Mouse (Mus musculus) forebrain, embryonic 16.5 days (tissue): ENCODE data around the gene Adcy6. TPM values are rescaled to one million over a fixed set of nuclear protein-coding genes. Genes with fewer than 3 reads are reported as not detected.
A peak's percentile ranks its signal among the peaks of the same experiment; 100 is the strongest.
"Not testable (repeated sequence)": the region's sequence is repeated elsewhere in the genome, so short reads cannot be mapped to it uniquely, and the experiment has no call there.

ENCODE experiments used
- ATAC-seq: fragments of 200-750 bp; cut with Nextera tagmentation; 2 replicates; pipeline ENCODE4 v1.8.0; 2017; ENCODE audit warnings: mild to moderate bottlenecking, moderate library complexity
- H3K27ac ChIP-seq: fragments of 300-500 bp; sonication (generic); 2 replicates; pipeline ENCODE4 v1.5.1; 2014; ENCODE audit warnings: low read length, control low read depth
- H3K27me3 ChIP-seq: fragments of 300-500 bp; sonication (generic); replicated peaks from 2 replicates; pipeline ENCODE4 v1.6.1; 2014; ENCODE audit warnings: low read length; ENCODE audit not compliant: control insufficient read depth, insufficient read depth
- H3K36me3 ChIP-seq: fragments of 300-500 bp; sonication (generic); 2 replicates; pipeline ENCODE4 v1.6.1; 2014; ENCODE audit not compliant: control insufficient read depth, insufficient read depth
- H3K4me1 ChIP-seq: fragments of 300-500 bp; sonication (generic); replicated peaks from 2 replicates; pipeline ENCODE4 v1.6.1; 2014; ENCODE audit warnings: low read length; ENCODE audit not compliant: control insufficient read depth, insufficient read depth
- H3K4me2 ChIP-seq: fragments of 300-500 bp; sonication (generic); 2 replicates; pipeline ENCODE4 v1.6.1; 2014; ENCODE audit warnings: mild to moderate bottlenecking, low read length, control low read depth
- H3K4me3 ChIP-seq: fragments of 300-500 bp; sonication (generic); replicated peaks from 2 replicates; pipeline ENCODE4 v1.5.1; 2014; ENCODE audit warnings: mild to moderate bottlenecking, low read length, control low read depth
- H3K9ac ChIP-seq: fragments of 300-500 bp; sonication (generic); replicated peaks from 2 replicates; pipeline ENCODE4 v1.6.1; 2014; ENCODE audit warnings: low read depth, low read length, control low read depth
- H3K9me3 ChIP-seq: fragments of 300-500 bp; sonication (generic); 2 replicates; pipeline ENCODE4 v1.6.1; 2016; ENCODE audit warnings: low read length; ENCODE audit not compliant: control insufficient read depth
- WGBS: fragments of 180-500 bp; shearing (Covaris S2); extraction: QIAGEN DNeasy Blood & Tissue Kit; methylation state at CpG from one replicate; pipeline ENCODE4 v1.1.7; 2014; 5-methylcytosine and 5-hydroxymethylcytosine counted together
- polyA plus RNA-seq: library from polyadenylated mRNA; unstranded; fragments of >200 nt; fragmentation: Nextera tagmentation; extraction: Ambion mirVana; gene quantifications from 2 replicates; pipeline ENCODE4 v1.2.1, GENCODE M21; 2015

Gene Adcy6
- polyA plus RNA-seq, 1 experiment from 2014 or later = 16.1 TPM

DNA sequence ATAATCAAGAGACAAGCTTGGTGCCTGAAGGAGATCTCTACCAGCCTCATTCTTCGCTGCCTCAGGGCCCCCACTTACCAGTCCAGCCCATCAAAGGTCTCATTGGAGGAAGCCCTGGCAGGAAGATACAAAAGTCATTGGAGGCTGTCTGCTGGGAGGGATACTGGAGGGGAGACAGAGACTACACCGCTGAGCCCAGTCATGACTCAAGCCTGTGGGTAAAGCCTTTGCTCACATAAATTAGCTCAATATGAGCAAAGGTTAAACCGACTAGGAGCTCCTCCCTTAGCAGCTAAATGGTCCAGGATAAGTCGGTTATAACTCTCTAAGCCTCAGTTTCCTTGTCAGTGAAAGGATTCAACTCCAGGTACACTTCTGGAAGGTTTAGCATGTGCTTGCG, 14.8 kb downstream of the Adcy6 start:
- 93% methylated on average over 5 of the region's 5 CpGs for WGBS
- H3K27ac ChIP-seq = no peak overlapping the region
- no peak overlapping the region for H3K4me2 ChIP-seq
- ATAC-seq = no peak
- H3K27me3 ChIP-seq = no peaks in the 10 kb centered on the region
- H3K9me3 ChIP-seq = no peaks in the 10 kb centered on the region
- H3K4me3 ChIP-seq = no peak overlapping the region
- peaks cover 35% of the 10 kb centered on the region for H3K36me3 ChIP-seq
- no peak overlapping the region for H3K9ac ChIP-seq
- no peaks in the 10 kb centered on the region for H3K4me1 ChIP-seq

DNA sequence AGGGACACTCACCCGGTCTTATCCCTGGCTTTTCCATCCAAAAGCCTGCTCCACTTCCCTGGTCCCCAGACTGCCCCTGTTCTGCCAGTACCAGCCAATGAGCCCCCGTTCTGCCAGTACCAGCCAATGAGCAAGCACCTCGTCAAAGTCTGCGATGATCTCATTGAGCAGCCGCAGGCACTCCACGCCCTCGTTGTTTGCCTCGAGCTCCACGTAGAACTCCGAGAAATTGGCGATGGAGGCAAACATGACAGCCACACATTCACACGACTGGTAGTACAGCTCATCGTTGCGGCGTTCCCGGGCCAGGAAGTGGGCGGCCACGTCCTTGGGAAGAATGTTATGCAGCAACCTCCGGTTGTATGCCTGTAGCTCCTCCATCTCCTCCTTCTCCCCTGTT, 15.7 kb downstream of the Adcy6 start:
- no peak overlapping the region for H3K4me2 ChIP-seq
- WGBS = 86% methylated on average over 19 of the region's 19 CpGs
- no peak overlapping the region for H3K9ac ChIP-seq
- ATAC-seq = no peak
- H3K9me3 ChIP-seq = no peaks in the 10 kb centered on the region
- no peaks in the 10 kb centered on the region for H3K4me1 ChIP-seq
- H3K27me3 ChIP-seq = no peaks in the 10 kb centered on the region
- H3K27ac ChIP-seq = no peak overlapping the region
- H3K4me3 ChIP-seq = no peak overlapping the region
- peaks cover 40% of the 10 kb centered on the region for H3K36me3 ChIP-seq

DNA sequence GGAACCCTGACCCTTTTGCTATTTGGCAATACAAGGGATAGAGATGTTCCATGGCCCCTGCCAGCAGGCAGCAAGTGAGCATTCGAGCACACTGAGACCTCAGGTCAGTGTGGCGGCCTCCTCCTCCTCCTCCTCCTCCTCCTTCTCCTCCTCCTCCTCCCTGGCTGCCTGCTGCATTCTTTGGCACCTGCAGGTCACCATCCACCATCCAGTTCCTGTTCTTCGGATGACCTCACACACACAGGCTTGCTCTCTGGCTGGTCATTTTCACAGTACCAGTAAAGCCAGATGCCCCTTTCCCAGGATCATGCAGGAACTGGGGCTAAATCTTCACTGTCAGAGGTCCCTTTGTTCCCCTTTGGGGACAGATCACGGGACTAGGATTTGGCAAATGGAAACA, 18.5 kb downstream of the Adcy6 start:
- Histone ChIP-seq H3K4me2 (no peak overlapping the region), H3K4me1 (no peaks in the 10 kb centered on the region), H3K9ac (no peak overlapping the region), H3K27ac (no peak overlapping the region), H3K9me3 (no peaks in the 10 kb centered on the region), H3K36me3 (peaks cover 39% of the 10 kb centered on the region), H3K4me3 (no peak overlapping the region), H3K27me3 (no peaks in the 10 kb centered on the region)
- WGBS = 76% methylated on average over 4 of the region's 4 CpGs
- ATAC-seq = no peak

DNA sequence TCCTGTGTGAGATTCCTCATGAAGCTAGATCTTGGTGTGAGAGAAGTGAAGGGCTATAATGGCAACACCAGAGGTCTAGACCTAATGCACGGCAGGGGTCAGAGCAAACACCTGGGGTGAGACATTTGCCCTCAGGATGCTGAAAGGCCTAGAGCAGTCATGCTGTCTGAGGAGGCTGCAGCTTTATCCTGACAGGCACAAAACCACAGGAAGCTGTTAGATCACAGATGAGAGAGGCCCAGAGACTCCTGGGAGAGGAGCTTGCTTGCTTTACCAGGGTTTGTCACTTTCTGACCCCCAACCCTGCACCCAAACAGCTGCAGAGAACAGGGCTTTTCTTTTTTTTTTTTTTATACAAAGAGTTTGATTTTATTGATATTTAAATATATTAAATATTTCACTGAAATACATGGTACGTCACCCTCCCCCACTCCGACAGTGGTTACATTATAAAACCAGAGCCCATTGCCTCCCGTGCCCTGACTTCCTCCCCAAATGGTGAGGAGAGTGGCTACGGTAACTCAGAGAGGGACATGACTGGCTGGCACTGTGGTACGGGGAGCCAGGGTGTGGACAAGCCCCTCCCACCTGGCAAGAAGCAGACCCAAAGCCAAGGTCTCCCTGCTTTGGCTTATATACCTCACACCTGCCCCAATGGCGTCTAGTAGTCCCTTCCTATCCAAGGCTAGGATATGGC, 20.1 kb downstream of the Adcy6 start:
- H3K27me3 ChIP-seq = no peaks in the 10 kb centered on the region
- H3K36me3 ChIP-seq = peaks cover 27% of the 10 kb centered on the region
- no peak overlapping the region for H3K27ac ChIP-seq
- H3K9me3 ChIP-seq = no peaks in the 10 kb centered on the region
- WGBS = 85% methylated on average over 7 of the region's 7 CpGs
- H3K4me3 ChIP-seq = no peak overlapping the region
- no peak overlapping the region for H3K9ac ChIP-seq
- 0 out of 2 replicates have a peak, but pooled peaks cover 2% of the 10 kb centered on the region for H3K4me1 ChIP-seq
- no peak for ATAC-seq
- H3K4me2 ChIP-seq = no peak overlapping the region

DNA sequence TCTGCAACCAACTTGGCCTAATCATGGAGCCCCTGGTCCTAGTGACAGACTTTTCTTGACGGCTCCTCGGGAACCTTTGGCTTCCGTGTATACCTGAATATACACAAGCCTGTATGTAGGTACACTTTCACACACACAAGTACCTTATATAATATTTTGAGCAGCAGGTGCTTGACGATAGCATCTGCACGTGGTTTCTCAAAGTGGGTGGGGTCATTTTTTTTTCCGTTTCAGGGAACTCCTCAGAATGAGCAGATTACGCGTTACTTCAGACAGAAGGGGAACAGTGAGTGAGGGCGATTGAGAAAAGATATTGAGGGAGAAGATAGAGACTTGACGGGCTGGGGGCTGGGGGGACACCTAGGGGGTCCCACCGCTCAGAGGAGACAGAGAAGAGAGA, 22.1 kb downstream of the Adcy6 start:
- Histone ChIP-seq H3K36me3 (peaks cover 13% of the 10 kb centered on the region), H3K9ac (no peak overlapping the region), H3K4me3 (no peak overlapping the region), H3K4me2 (no peak overlapping the region), H3K27ac (no peak overlapping the region), H3K4me1 (peaks cover 5% of the 10 kb centered on the region), H3K9me3 (no peaks in the 10 kb centered on the region), H3K27me3 (no peaks in the 10 kb centered on the region)
- no peak for ATAC-seq
- WGBS = 92% methylated on average over 11 of the region's 11 CpGs

DNA sequence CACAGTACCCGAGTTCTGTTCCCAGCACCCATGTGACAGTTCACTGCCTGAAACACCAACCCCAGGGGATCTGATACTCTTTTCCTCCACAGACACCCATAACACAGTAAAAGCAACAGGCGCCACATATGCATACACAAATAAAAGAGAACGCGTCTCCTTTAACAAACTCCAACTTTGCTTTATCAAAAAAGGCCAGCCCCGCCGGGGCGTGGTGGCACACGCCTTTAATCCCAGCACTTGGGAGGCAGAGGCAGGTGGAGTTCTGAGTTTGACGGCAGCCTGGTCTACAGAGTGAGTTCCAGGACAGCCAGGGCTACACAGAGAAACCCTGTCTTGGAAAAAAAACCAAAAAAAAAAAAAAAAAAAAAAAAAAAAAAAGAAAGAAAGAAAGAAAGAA, 23.7 kb downstream of the Adcy6 start:
- not testable (repeated sequence) for H3K9ac ChIP-seq, H3K4me1 ChIP-seq, H3K36me3 ChIP-seq, H3K4me3 ChIP-seq, H3K9me3 ChIP-seq, ATAC-seq, H3K4me2 ChIP-seq, H3K27me3 ChIP-seq, H3K27ac ChIP-seq
- WGBS = 83% methylated on average over 9 of the region's 9 CpGs

DNA sequence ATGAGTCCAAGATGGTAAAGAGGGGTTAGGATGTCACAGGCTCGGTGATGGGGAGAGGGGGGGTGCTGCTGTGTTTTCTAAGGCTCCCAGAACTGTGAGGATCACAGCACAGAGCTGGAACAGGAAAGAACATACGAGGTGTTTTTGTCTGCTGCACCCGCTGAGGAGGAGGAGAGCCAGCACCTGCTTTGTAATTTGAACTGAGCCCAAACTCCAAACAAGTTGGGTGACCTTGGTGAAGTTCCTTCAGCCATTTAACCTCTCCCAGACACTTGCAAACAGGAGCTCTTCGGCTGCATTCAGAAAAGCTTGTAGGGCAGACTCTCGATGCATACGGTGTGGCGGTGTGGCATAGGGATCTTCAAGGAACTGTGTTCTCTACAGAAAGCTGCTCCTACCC, 24.5 kb downstream of the Adcy6 start:
- no peak for ATAC-seq
- H3K4me1 ChIP-seq = peaks cover 6% of the 10 kb centered on the region
- H3K36me3 ChIP-seq = peaks cover 5% of the 10 kb centered on the region; the same call in 1 of the 2 replicates
- H3K4me2 ChIP-seq = no peak overlapping the region
- no peaks in the 10 kb centered on the region for H3K9me3 ChIP-seq
- no peaks in the 10 kb centered on the region for H3K27me3 ChIP-seq
- H3K4me3 ChIP-seq = no peak overlapping the region
- no peak overlapping the region for H3K27ac ChIP-seq
- no peak overlapping the region for H3K9ac ChIP-seq
- 40% methylated on average over 7 of the region's 7 CpGs for WGBS

DNA sequence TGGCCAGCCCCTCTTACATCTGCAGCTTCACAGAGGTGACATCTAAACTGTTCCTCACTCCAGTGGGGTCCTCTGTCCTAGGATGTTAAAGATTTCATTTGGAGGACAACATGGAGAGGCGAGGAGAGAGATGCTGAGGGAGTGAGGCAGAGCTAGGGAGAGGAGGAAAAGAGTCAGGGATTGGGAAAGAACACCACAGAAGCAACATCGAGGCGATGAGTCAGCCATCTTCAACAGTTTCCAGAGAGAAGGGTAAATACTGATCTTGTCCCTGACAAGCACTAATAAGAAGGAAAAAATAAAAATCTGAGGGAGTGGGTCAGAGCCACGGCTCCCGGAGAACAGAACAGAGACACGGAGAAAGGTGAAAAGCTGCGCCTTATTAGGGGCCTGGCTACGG, 26.9 kb downstream of the Adcy6 start:
- Histone ChIP-seq H3K4me2 (no peak overlapping the region), H3K4me3 (no peak overlapping the region), H3K27ac (peak overlapping the region; percentile 19; the same call in 1 of the 2 replicates), H3K36me3 (no peaks in the 10 kb centered on the region), H3K27me3 (no peaks in the 10 kb centered on the region), H3K9me3 (no peaks in the 10 kb centered on the region), H3K4me1 (peaks cover 6% of the 10 kb centered on the region), H3K9ac (peak overlapping the region; percentile 4; the same call in 1 of the 2 replicates)
- WGBS = 84% methylated on average over 8 of the region's 8 CpGs
- no peak for ATAC-seq

DNA sequence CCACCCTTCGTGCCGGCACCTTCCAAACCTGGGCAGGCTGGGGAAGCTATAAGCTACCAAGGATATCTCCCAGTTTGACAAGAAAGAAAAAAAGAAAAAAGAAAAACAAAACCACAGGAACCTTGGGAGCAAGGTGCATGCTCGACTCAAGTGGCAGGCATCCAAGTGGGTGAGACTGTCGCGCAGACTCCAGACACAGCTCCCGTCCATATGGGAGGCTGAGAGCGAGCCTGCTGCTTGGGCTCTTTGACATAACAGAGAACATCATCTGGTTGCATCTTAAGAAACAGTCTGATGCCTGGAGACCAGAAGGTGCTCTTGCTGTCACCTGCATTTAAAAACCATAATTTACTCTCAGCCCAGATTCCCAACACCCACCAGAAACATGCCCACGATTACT, 27.5 kb downstream of the Adcy6 start:
- ATAC-seq = no peak
- no peaks in the 10 kb centered on the region for H3K27me3 ChIP-seq
- H3K4me1 ChIP-seq = peaks cover 6% of the 10 kb centered on the region
- H3K4me3 ChIP-seq = no peak overlapping the region
- no peaks in the 10 kb centered on the region for H3K9me3 ChIP-seq
- 0 out of 2 replicates have a peak overlapping the region, but pooled peaks have one; percentile 4 for H3K9ac ChIP-seq
- H3K36me3 ChIP-seq = no peaks in the 10 kb centered on the region
- H3K27ac ChIP-seq = peak overlapping the region; percentile 19; the same call in 1 of the 2 replicates
- WGBS = 65% methylated on average over 8 of the region's 8 CpGs
- no peak overlapping the region for H3K4me2 ChIP-seq
